Mouse (Mus musculus) forebrain, embryonic 11.5 days (tissue): Measurements from ENCODE around the gene Clec2g. TPM values are rescaled to one million over a fixed set of nuclear protein-coding genes. Genes with fewer than 3 reads are reported as not detected.
"Not testable (repeated sequence)": the region's sequence is repeated elsewhere in the genome, so short reads cannot be mapped to it uniquely, and the experiment has no call there.

Source experiments
- ATAC-seq: fragments of 200-750 bp; cut with Nextera tagmentation; replicated peaks from 2 replicates; pipeline ENCODE4 v1.8.0; 2017; ENCODE audit warnings: moderate TSS enrichment; ENCODE audit not compliant: low FRiP score
- DNase-seq: peaks from one replicate; pipeline ENCODE4 v3.0.0-alpha.2; 2017; ENCODE audit warnings: low spot score
- H3K27ac ChIP-seq: fragments of 300-500 bp; sonication (generic); 2 replicates; pipeline ENCODE4 v1.5.1; 2014; ENCODE audit warnings: low read depth, low read length
- H3K27me3 ChIP-seq: fragments of 300-500 bp; sonication (generic); 2 replicates; pipeline ENCODE4 v1.6.1; 2014; ENCODE audit warnings: mild to moderate bottlenecking, low read length, mixed read lengths; ENCODE audit not compliant: control insufficient read depth, insufficient read depth
- H3K36me3 ChIP-seq: fragments of 300-500 bp; sonication (generic); 2 replicates; pipeline ENCODE4 v1.6.1; 2014; ENCODE audit warnings: mild to moderate bottlenecking, low read length, moderate library complexity, mixed read lengths; ENCODE audit not compliant: control insufficient read depth, insufficient read depth
- H3K4me1 ChIP-seq: fragments of 300-500 bp; sonication (generic); replicated peaks from 2 replicates; pipeline ENCODE4 v1.6.1; 2014; ENCODE audit warnings: low read length, mixed read lengths; ENCODE audit not compliant: control insufficient read depth, insufficient read depth
- H3K4me2 ChIP-seq: fragments of 300-500 bp; sonication (generic); 2 replicates; pipeline ENCODE4 v1.6.1; 2014; ENCODE audit warnings: low read depth, mild to moderate bottlenecking, low read length, moderate library complexity, mixed read lengths; ENCODE audit not compliant: severe bottlenecking
- H3K4me3 ChIP-seq: fragments of 300-500 bp; sonication (generic); 2 replicates; pipeline ENCODE4 v1.5.1; 2014; ENCODE audit warnings: low read depth, low read length
- H3K9ac ChIP-seq: fragments of 300-500 bp; sonication (generic); 2 replicates; pipeline ENCODE4 v1.6.1; 2014; ENCODE audit warnings: low read length
- H3K9me3 ChIP-seq: fragments of 300-500 bp; sonication (generic); 2 replicates; pipeline ENCODE4 v1.6.1; 2016; ENCODE audit warnings: low read length, mixed read lengths; ENCODE audit not compliant: control insufficient read depth
- WGBS: fragments of 180-500 bp; shearing (Covaris S2); extraction: QIAGEN DNeasy Blood & Tissue Kit; methylation state at CpG from one replicate; pipeline ENCODE4 v1.1.7; 2014; 5-methylcytosine and 5-hydroxymethylcytosine counted together
- polyA plus RNA-seq: library from polyadenylated mRNA; unstranded; fragments of >200 nt; fragmentation: Nextera tagmentation; extraction: Ambion mirVana; gene quantifications from 2 replicates; pipeline ENCODE4 v1.2.1, GENCODE M21; 2014

The Clec2g gene
- not detected in 2 replicates for polyA plus RNA-seq

GRCm38 (mm10) chr6:128934081-128934480 lies at the start of gene Clec2g:
Gene Clec2g, plus strand, starts transcription at chr6:128934381.
- H3K4me1 ChIP-seq, H3K36me3 ChIP-seq, H3K9me3 ChIP-seq, H3K4me3 ChIP-seq, H3K27ac ChIP-seq, H3K27me3 ChIP-seq, DNase-seq, H3K9ac ChIP-seq, H3K4me2 ChIP-seq, ATAC-seq: not testable (repeated sequence)
- 99% methylated on average over 4 of the region's 4 CpGs for whole genome bisulfite sequencing

- not testable (repeated sequence) for H3K36me3 ChIP-seq, DNase-seq, H3K4me2 ChIP-seq, H3K4me3 ChIP-seq, H3K4me1 ChIP-seq, H3K9ac ChIP-seq, ATAC-seq, H3K27ac ChIP-seq, H3K27me3 ChIP-seq, H3K9me3 ChIP-seq
- WGBS: 91% methylated on average over 6 of the region's 6 CpGs
Measured at GRCm38 (mm10) chr6:128887091-128887790, 46.9 kb upstream of the Clec2g start, which contains the start of gene Clec2i. Gene Clec2i, plus strand, starts transcription at chr6:128887588.

- H3K27ac ChIP-seq: no peak overlapping the region
- WGBS: 78% methylated on average over 5 of the region's 5 CpGs
- ATAC-seq: no peak
Measured at GRCm38 (mm10) chr6:128888834-128889233, 45.3 kb upstream of the Clec2g start.

GRCm38 (mm10) chr6:128890948-128891355 lies 43.2 kb upstream of the Clec2g start, which contains the start of gene BC035044:
Gene BC035044, minus strand, starts transcription at chr6:128891126.
- Histone ChIP-seq H3K27me3 (no peaks in the 10 kb centered on the region), H3K36me3 (no peaks in the 10 kb centered on the region), H3K27ac (no peak within 1 kb of the TSS), H3K9ac (no peak within 1 kb of the TSS), H3K9me3 (no peaks in the 10 kb centered on the region), H3K4me1 (no peaks in the 10 kb centered on the region), H3K4me3 (no peak within 1 kb of the TSS), H3K4me2 (no peak within 1 kb of the TSS)
- ATAC-seq (no peak), DNase-seq (no peak)
- 80% methylated on average over 2 of the region's 2 CpGs for WGBS

More at GRCm38 (mm10) chr6:128888834-128889233, 45.3 kb upstream of the Clec2g start:
- Histone ChIP-seq H3K4me3 (no peak overlapping the region), H3K9me3 (no peaks in the 10 kb centered on the region), H3K4me2 (no peak overlapping the region), H3K36me3 (no peaks in the 10 kb centered on the region), H3K4me1 (no peaks in the 10 kb centered on the region), H3K27me3 (no peaks in the 10 kb centered on the region), H3K9ac (no peak overlapping the region)
- DNase-seq: no peak

GRCm38 (mm10) chr6:128895404-128896001 lies 38.7 kb upstream of the Clec2g start:
- Histone ChIP-seq H3K36me3 (no peaks in the 10 kb centered on the region), H3K4me2 (no peak overlapping the region), H3K4me1 (no peaks in the 10 kb centered on the region), H3K27ac (no peak overlapping the region), H3K9ac (no peak overlapping the region), H3K4me3 (no peak overlapping the region), H3K27me3 (no peaks in the 10 kb centered on the region), H3K9me3 (no peaks in the 10 kb centered on the region)
- WGBS: 87% methylated on average over 3 of the region's 3 CpGs
- DNase-seq (no peak), ATAC-seq (no peak)

- H3K4me1 ChIP-seq: no peaks in the 10 kb centered on the region
- no peaks in the 10 kb centered on the region for H3K9me3 ChIP-seq
- no peak overlapping the region for H3K9ac ChIP-seq
- no peaks in the 10 kb centered on the region for H3K27me3 ChIP-seq
- no peak overlapping the region for H3K4me3 ChIP-seq
- no peak overlapping the region for H3K27ac ChIP-seq
- H3K4me2 ChIP-seq: no peak overlapping the region
- DNase-seq (no peak), ATAC-seq (no peak)
- H3K36me3 ChIP-seq: no peaks in the 10 kb centered on the region
- 80% methylated on average over 2 of the region's 2 CpGs for WGBS
Measured at GRCm38 (mm10) chr6:128900044-128900443, 34.1 kb upstream of the Clec2g start.

GRCm38 (mm10) chr6:128900796-128901552 lies 33.2 kb upstream of the Clec2g start:
- H3K27me3 ChIP-seq, ATAC-seq, H3K4me2 ChIP-seq, H3K4me1 ChIP-seq, DNase-seq, H3K36me3 ChIP-seq, H3K4me3 ChIP-seq, H3K27ac ChIP-seq, H3K9me3 ChIP-seq, H3K9ac ChIP-seq: not testable (repeated sequence)
- WGBS: 90% methylated on average over 6 of the region's 6 CpGs

- ATAC-seq (no peak), DNase-seq (no peak)
- no peak overlapping the region for H3K4me2 ChIP-seq
- H3K9me3 ChIP-seq: no peaks in the 10 kb centered on the region
- H3K27ac ChIP-seq: no peak overlapping the region
- H3K36me3 ChIP-seq: no peaks in the 10 kb centered on the region
- no peaks in the 10 kb centered on the region for H3K27me3 ChIP-seq
- H3K9ac ChIP-seq: no peak overlapping the region
- H3K4me3 ChIP-seq: no peak overlapping the region
- WGBS: 86% methylated on average over 2 of the region's 2 CpGs
- H3K4me1 ChIP-seq: no peaks in the 10 kb centered on the region
Measured at GRCm38 (mm10) chr6:128913598-128914254, 20.5 kb upstream of the Clec2g start.
